11 mouse cellular contexts compared by ENCODE assay signal in the genomic region with DNA sequence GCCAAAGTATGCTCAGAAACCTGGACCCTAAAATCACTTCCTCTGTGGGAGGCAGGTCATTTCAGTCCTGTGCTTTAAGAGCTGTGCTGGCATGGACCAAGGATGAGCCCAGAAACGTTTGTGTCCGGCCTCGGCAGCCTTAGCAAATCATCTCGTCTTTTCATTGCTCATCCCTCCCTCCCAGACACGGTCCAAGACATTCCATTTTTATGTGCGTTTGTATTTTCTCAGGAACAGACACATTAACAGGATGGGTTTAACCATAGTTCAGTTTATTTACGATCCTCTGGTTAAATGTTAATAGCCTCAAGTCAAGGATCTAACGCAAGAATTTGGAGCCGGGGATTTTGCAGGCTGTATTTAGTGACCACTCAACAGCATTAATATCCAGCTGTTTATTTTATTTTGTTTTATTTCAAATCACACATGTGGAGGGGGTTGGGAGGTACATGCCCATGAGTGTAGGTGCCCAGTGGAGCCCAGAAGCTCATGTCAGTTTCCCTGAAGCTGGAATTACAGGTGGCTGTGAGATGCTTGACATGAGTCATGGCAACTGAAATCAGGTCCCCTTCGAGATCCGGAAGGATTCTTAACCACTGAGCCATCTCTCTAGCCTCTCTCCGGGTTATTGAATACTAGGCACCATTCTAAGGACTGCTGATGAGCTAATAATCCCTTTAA.
A peak's percentile ranks its signal among the peaks of the same experiment; 100 is the strongest.
DNase-seq lines count a peak whose midpoint lies in the region; ATAC-seq and TF ChIP-seq lines count a peak whose summit lies in the region.
"Had no signal": no experiment of that assay in that cellular context is flagged by ENCODE, and none has a peak within 500 bp of the region (broad histone marks: within the 10 kb centered on the region; RNA-seq: fewer than 3 reads in every experiment).

No protein-coding gene starts in this region.

- H3K4me3 ChIP-seq in heart, adult 2 months, result no peak overlapping the region
- no peak overlapping the region for H3K4me3 ChIP-seq in intestine, postnatal 0 days (ENCODE audit: low read depth, low read length)
- H3K4me3 ChIP-seq in limb, embryonic 11.5 days (ENCODE audit: low read depth, low read length), result no peak overlapping the region

- no peak for TF ChIP-seq POLR2A in heart, adult 2 months (IDR thresholded peaks at IDR 0.05; ENCODE audit: insufficient read depth, low read depth, low read length)

- H3K36me3 ChIP-seq in heart, adult 2 months (ENCODE audit: control insufficient read depth, insufficient read depth, low read length), result peaks cover 12% of the 10 kb centered on the region
- H3K36me3 ChIP-seq in intestine, postnatal 0 days (ENCODE audit: control insufficient read depth, insufficient read depth), result no peaks in the 10 kb centered on the region
- H3K36me3 ChIP-seq in limb, embryonic 11.5 days (ENCODE audit: control insufficient read depth, insufficient read depth, low read length), result no peaks in the 10 kb centered on the region

- no peaks in the 10 kb centered on the region for H3K27me3 ChIP-seq in heart, adult 2 months (ENCODE audit: control insufficient read depth, insufficient read depth, low read length)
- no peaks in the 10 kb centered on the region for H3K27me3 ChIP-seq in intestine, postnatal 0 days (replicated peaks; ENCODE audit: control insufficient read depth, insufficient read depth, low read length)
- no peaks in the 10 kb centered on the region for H3K27me3 ChIP-seq in limb, embryonic 11.5 days (ENCODE audit: control insufficient read depth, insufficient read depth, low read length)

- H3K4me2 ChIP-seq in intestine, postnatal 0 days (replicated peaks; ENCODE audit: low read depth), result peak overlapping the region; percentile 57
- H3K4me2 ChIP-seq in limb, embryonic 11.5 days (ENCODE audit: low read depth, severe bottlenecking), result peak overlapping the region; percentile 18; the same call in 1 of the 2 replicates

- H3K79me2 ChIP-seq in heart, adult 2 months (replicated peaks; ENCODE audit: control insufficient read depth, insufficient read depth, low read length), result no peaks in the 10 kb centered on the region

- ATAC-seq in intestine, postnatal 0 days, result no peak
- ATAC-seq in limb, embryonic 11.5 days (ENCODE audit: insufficient number of reproducible peaks, low FRiP score, low TSS enrichment, low read depth), result no peak
- no peak for ATAC-seq in erythroid progenitor cell, adult 5-6 weeks (replicated peaks; ENCODE audit: low FRiP score, poor library complexity, severe bottlenecking)
- ATAC-seq: hindbrain, postnatal 0 days had no signal

- WGBS in heart, adult 2 months, result 85% methylated on average over 12 of the region's 12 CpGs
- WGBS in intestine, postnatal 0 days, result 31% methylated on average over 12 of the region's 12 CpGs
- 21% methylated on average over 12 of the region's 12 CpGs for WGBS in limb, embryonic 11.5 days

- H3K9ac ChIP-seq in heart, adult 2 months (ENCODE audit: low read depth, low read length), result no peak overlapping the region
- H3K9ac ChIP-seq in intestine, postnatal 0 days (ENCODE audit: low read depth, low read length), result no peak overlapping the region
- no peak overlapping the region for H3K9ac ChIP-seq in limb, embryonic 11.5 days (ENCODE audit: low read length)

- no peak for TF ChIP-seq EP300 in heart, adult 2 months (IDR thresholded peaks at IDR 0.05; ENCODE audit: insufficient read depth, low read depth, low read length)

- intact Hi-C loops in heart, adult 2 months (cut with DNase I), result loop anchor here (5.0 kb wide), 3 partner anchors 59 to 294 kb away; no protein-coding TSS in a partner anchor

- H3K4me1 ChIP-seq in heart, adult 2 months (ENCODE audit: control insufficient read depth, insufficient read depth, low read length), result peaks cover 15% of the 10 kb centered on the region
- H3K4me1 ChIP-seq in intestine, postnatal 0 days (replicated peaks; ENCODE audit: control insufficient read depth, insufficient read depth, low read length), result peaks cover 18% of the 10 kb centered on the region
- peaks cover 24% of the 10 kb centered on the region for H3K4me1 ChIP-seq in limb, embryonic 11.5 days (ENCODE audit: control insufficient read depth, insufficient read depth, low read length)

- no peak for TF ChIP-seq CTCF in heart, adult 2 months (IDR thresholded peaks at IDR 0.05)
- TF ChIP-seq CTCF in intestine, postnatal 0 days (IDR thresholded peaks at IDR 0.05; ENCODE audit: low read depth), result no peak

- DNase-seq in heart, adult 2 months, result no peak
- no peak for DNase-seq in heart, adult 8-10 months (ENCODE audit: low spot score)
- peak; percentile 11 for DNase-seq in NIH3T3 (ENCODE audit: low read depth)
- peak; percentile 24 for DNase-seq in limb, embryonic 11.5 days (ENCODE audit: low spot score)
- DNase-seq in MN1 (ENCODE audit: low spot score), result no peak
- no peak for DNase-seq in spleen, postnatal 10 days (ENCODE audit: low spot score in 2 of 2)
- DNase-seq: gastrocnemius, postnatal 10 days; lung, adult 18-20 months had no signal

- H3K27ac ChIP-seq in heart, adult 2 months, result peak overlapping the region; percentile 61
- no peak overlapping the region; the same call in 1 of the 2 replicates for H3K27ac ChIP-seq in intestine, postnatal 0 days (ENCODE audit: low read depth, low read length)
- 0 out of 2 replicates have a peak overlapping the region, but pooled peaks have one; percentile 9 for H3K27ac ChIP-seq in limb, embryonic 11.5 days (replicated peaks; ENCODE audit: low read depth, low read length)
- H3K27ac ChIP-seq: hindbrain, postnatal 0 days had no signal

- H3K9me3 ChIP-seq in intestine, postnatal 0 days (ENCODE audit: control insufficient read depth), result no peaks in the 10 kb centered on the region
- no peaks in the 10 kb centered on the region for H3K9me3 ChIP-seq in limb, embryonic 11.5 days (ENCODE audit: control insufficient read depth, low read length)

Comparison
In these comparisons a context has a peak if more than half of its experiments do, and no peak if none do; other contexts are left out.
1. DNase-seq: peak in NIH3T3 (single experiment) and limb, embryonic 11.5 days (single experiment); none in heart, adult 2 months (0 of 2), heart, adult 8-10 months (single experiment), MN1 (single experiment) and spleen, postnatal 10 days (0 of 2).